Mouse (Mus musculus) forebrain, embryonic 12.5 days (tissue): ENCODE data around the gene Epha1. TPM values are rescaled to one million over a fixed set of nuclear protein-coding genes. Genes with fewer than 3 reads are reported as not detected.
A peak's percentile ranks its signal among the peaks of the same experiment; 100 is the strongest.

Experiments
- ATAC-seq: fragments of 200-750 bp; cut with Nextera tagmentation; 2 replicates; pipeline ENCODE4 v1.8.0; 2017; ENCODE audit warnings: moderate TSS enrichment; ENCODE audit not compliant: low FRiP score
- H3K27ac ChIP-seq: fragments of 300-500 bp; sonication (generic); 2 replicates; pipeline ENCODE4 v1.5.1; 2016; ENCODE audit warnings: mild to moderate bottlenecking
- H3K27me3 ChIP-seq: fragments of 300-500 bp; sonication (generic); 2 replicates; pipeline ENCODE4 v1.6.1; 2016; ENCODE audit warnings: mild to moderate bottlenecking
- H3K36me3 ChIP-seq: fragments of 300-500 bp; sonication (generic); replicated peaks from 2 replicates; pipeline ENCODE4 v1.6.1; 2016; ENCODE audit warnings: mild to moderate bottlenecking
- H3K4me1 ChIP-seq: fragments of 300-500 bp; sonication (generic); 2 replicates; pipeline ENCODE4 v1.6.1; 2016
- H3K4me2 ChIP-seq: fragments of 300-500 bp; sonication (generic); 2 replicates; pipeline ENCODE4 v1.6.1; 2016; ENCODE audit warnings: mild to moderate bottlenecking, moderate library complexity
- H3K4me3 ChIP-seq: fragments of 300-500 bp; sonication (generic); replicated peaks from 2 replicates; pipeline ENCODE4 v1.5.1; 2016; ENCODE audit warnings: mild to moderate bottlenecking
- H3K9ac ChIP-seq: fragments of 300-500 bp; sonication (generic); 2 replicates; pipeline ENCODE4 v1.6.1; 2016; ENCODE audit warnings: mild to moderate bottlenecking
- H3K9me3 ChIP-seq: fragments of 300-500 bp; sonication (generic); 2 replicates; pipeline ENCODE4 v1.6.1; 2016
- WGBS: fragments of 180-500 bp; shearing (Covaris S2); methylation state at CpG from one replicate; pipeline ENCODE4 v1.1.7; 2016; 5-methylcytosine and 5-hydroxymethylcytosine counted together
- polyA plus RNA-seq: library from polyadenylated mRNA; unstranded; fragments of >200 nt; fragmentation: Nextera tagmentation; extraction: Ambion mirVana; gene quantifications from 2 replicates; pipeline ENCODE4 v1.2.1, GENCODE M21; 2016

Epha1 gene
- polyA plus RNA-seq, 1 experiment from 2014 or later = 1.4 TPM

GRCm38 (mm10) chr6:42325268-42325609 lies 47.8 kb downstream of the Epha1 start:
- Histone ChIP-seq H3K4me2 (peak overlapping the region; percentile 91), H3K36me3 (no peaks in the 10 kb centered on the region; the same call in 1 of the 2 replicates), H3K4me1 (peaks cover 22% of the 10 kb centered on the region; the same call in 1 of the 2 replicates), H3K27ac (peak overlapping the region; percentile 91), H3K4me3 (peak overlapping the region; percentile 81), H3K9me3 (no peaks in the 10 kb centered on the region), H3K9ac (peak overlapping the region; percentile 82), H3K27me3 (no peaks in the 10 kb centered on the region)
- WGBS = under 1% methylated on average over 7 of the region's 7 CpGs
- no peak for ATAC-seq

GRCm38 (mm10) chr6:42324482-42325267 lies 48.4 kb downstream of the Epha1 start, which contains the start of gene Fam131b:
Gene Fam131b, minus strand, starts transcription at chr6:42324643.
- peak within 1 kb of the TSS; percentile 81 for H3K4me3 ChIP-seq
- H3K9ac ChIP-seq = peak within 1 kb of the TSS; percentile 82
- no peaks in the 10 kb centered on the region for H3K27me3 ChIP-seq
- H3K4me1 ChIP-seq = peaks cover 22% of the 10 kb centered on the region; the same call in 1 of the 2 replicates
- no peaks in the 10 kb centered on the region; the same call in 1 of the 2 replicates for H3K36me3 ChIP-seq
- H3K27ac ChIP-seq = peak within 1 kb of the TSS; percentile 91
- H3K4me2 ChIP-seq = peak within 1 kb of the TSS; percentile 91
- no peaks in the 10 kb centered on the region for H3K9me3 ChIP-seq
- WGBS = under 1% methylated on average over 32 of the region's 68 CpGs
- peak; percentile 91 for ATAC-seq

GRCm38 (mm10) chr6:42324067-42324481 lies 49.0 kb downstream of the Epha1 start:
- Histone ChIP-seq H3K27ac (peak overlapping the region; percentile 91), H3K4me3 (peak overlapping the region; percentile 81), H3K27me3 (no peaks in the 10 kb centered on the region), H3K9me3 (no peaks in the 10 kb centered on the region), H3K36me3 (no peaks in the 10 kb centered on the region; the same call in 1 of the 2 replicates), H3K9ac (peak overlapping the region; percentile 82), H3K4me1 (peaks cover 22% of the 10 kb centered on the region; the same call in 1 of the 2 replicates), H3K4me2 (peak overlapping the region; percentile 91)
- WGBS = under 1% methylated on average over 16 of the region's 32 CpGs
- peak; percentile 85 for ATAC-seq

GRCm38 (mm10) chr6:42323371-42324066 lies 49.5 kb downstream of the Epha1 start:
- Histone ChIP-seq H3K4me3 (peak overlapping the region; percentile 81), H3K9me3 (no peaks in the 10 kb centered on the region), H3K4me1 (peaks cover 22% of the 10 kb centered on the region; the same call in 1 of the 2 replicates), H3K27ac (peak overlapping the region; percentile 91), H3K9ac (peak overlapping the region; percentile 82), H3K36me3 (peaks cover 5% of the 10 kb centered on the region), H3K27me3 (no peaks in the 10 kb centered on the region), H3K4me2 (peak overlapping the region; percentile 91)
- peak; percentile 43 for ATAC-seq
- WGBS = under 1% methylated on average over 28 of the region's 28 CpGs

DNA sequence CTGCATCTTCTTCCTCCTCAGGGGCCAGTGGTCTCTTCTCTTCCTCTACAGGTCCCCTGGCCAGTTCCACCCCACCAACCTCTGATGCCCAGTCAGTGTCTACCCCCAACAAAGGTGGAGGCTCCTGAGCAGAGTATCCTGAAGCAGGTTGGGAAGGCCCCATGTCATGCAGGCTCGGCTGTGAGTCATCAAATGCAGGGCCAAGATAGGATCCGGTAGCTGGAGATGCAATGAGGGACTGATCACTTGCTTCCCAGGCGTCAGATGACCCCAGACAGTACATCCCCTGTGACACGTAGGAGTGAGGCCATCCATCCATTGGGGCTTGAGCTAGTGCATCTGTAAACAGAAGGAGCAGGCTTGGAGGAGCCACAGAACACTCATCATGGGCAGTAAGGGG lies 54.8 kb downstream of the Epha1 start:
- H3K4me2 ChIP-seq = no peak overlapping the region
- WGBS = 90% methylated on average over 4 of the region's 4 CpGs
- H3K9ac ChIP-seq = no peak overlapping the region
- no peak overlapping the region for H3K4me3 ChIP-seq
- ATAC-seq = no peak
- no peak overlapping the region for H3K27ac ChIP-seq
- peaks cover 14% of the 10 kb centered on the region; the same call in 1 of the 2 replicates for H3K4me1 ChIP-seq
- H3K9me3 ChIP-seq = no peaks in the 10 kb centered on the region
- H3K36me3 ChIP-seq = peaks cover 34% of the 10 kb centered on the region
- H3K27me3 ChIP-seq = no peaks in the 10 kb centered on the region

DNA sequence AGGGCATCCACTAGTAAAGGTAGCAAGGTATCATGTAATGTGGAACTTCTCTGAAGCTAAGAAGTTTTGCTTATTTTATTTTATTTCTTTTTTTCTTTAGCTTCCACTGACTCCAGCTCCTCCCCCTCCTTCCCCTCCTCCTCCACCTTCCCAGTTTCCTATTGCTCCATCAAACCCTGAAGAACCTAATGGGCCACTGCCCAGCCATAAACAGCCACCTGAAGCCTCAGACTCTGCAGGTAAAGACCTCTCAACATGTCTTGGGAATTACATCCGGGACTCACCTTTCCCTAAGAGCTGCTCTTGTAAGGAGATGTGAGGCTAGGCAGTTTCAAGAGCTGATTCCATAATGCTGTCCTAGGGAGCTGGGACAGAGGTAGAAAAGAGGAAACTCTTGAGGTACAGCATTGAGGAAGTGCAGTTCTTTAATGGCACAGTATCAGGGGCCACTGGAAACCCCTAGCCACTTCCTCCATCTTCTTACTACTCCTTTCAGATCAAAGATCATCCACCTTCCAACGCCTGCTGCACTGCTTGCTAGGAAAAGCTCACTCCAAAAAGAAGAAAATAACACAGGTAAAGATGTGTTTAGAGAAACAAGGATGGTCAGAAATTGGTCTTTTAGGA lies 62.5 kb downstream of the Epha1 start:
- no peak overlapping the region for H3K27ac ChIP-seq
- H3K36me3 ChIP-seq = peaks cover 78% of the 10 kb centered on the region
- H3K9me3 ChIP-seq = no peaks in the 10 kb centered on the region
- H3K4me2 ChIP-seq = no peak overlapping the region
- H3K4me1 ChIP-seq = no peaks in the 10 kb centered on the region
- 83% methylated on average over 2 of the region's 2 CpGs for WGBS
- H3K4me3 ChIP-seq = no peak overlapping the region
- no peak for ATAC-seq
- H3K27me3 ChIP-seq = no peaks in the 10 kb centered on the region
- H3K9ac ChIP-seq = no peak overlapping the region

DNA sequence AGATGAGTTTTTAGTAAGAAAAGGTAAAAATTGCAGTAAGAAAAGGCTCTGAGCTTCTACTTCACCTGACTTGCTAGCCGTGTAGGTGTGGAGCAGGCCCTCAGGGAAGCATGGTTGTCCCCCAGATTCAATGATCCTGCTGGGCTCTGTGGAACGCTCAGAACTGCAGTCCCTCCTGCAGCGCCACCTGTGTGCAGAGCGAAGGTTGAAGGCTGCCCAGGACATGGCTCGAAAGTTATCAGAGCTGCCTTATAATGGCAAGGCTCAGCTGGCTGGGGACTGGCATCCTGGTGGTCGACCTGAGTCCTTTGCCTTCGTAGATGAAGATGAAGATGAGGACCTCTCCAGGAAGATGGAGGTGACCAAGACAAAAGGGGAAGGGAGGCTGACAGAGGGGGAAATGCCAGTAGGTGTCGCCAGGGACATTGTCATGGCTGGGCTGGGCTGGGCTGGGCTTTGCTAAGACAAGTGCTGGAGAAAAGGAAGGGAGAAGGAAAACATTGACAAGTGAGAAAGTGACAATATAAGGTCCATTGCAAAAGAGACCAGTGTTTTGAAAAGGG lies 63.2 kb downstream of the Epha1 start:
- 45% methylated on average over 8 of the region's 8 CpGs for whole genome bisulfite sequencing
- no peak for ATAC-seq
- peaks cover 85% of the 10 kb centered on the region for H3K36me3 ChIP-seq

More for the DNA sequence above, 63.2 kb downstream of the Epha1 start:
- Histone ChIP-seq H3K4me3 (no peak overlapping the region), H3K4me1 (no peaks in the 10 kb centered on the region), H3K9me3 (no peaks in the 10 kb centered on the region), H3K9ac (no peak overlapping the region), H3K27ac (no peak overlapping the region), H3K27me3 (no peaks in the 10 kb centered on the region), H3K4me2 (no peak overlapping the region)

Other genes with a start within 250 kb of the Epha1 start
- not detected in 2 replicates for gene Tas2r139, start 232.3 kb downstream of the Epha1 start, polyA plus RNA-seq
- gene Tas2r144, start 157.9 kb downstream of the Epha1 start, polyA plus RNA-seq = not detected in 2 replicates
- 11.8 and 12.8 TPM in 2 replicates for gene Gstk1, start 127.3 kb downstream of the Epha1 start, polyA plus RNA-seq
- gene Tmem139, start 111.3 kb downstream of the Epha1 start, polyA plus RNA-seq = 0.17 TPM in 1 of 2 replicates, not detected in the other
- 74.0 and 79.8 TPM in 2 replicates for gene Casp2, start 108.3 kb downstream of the Epha1 start, polyA plus RNA-seq
- 1.7 and 2.2 TPM in 2 replicates for gene Clcn1, start 86.6 kb downstream of the Epha1 start, polyA plus RNA-seq
- gene Fam131b, start 48.6 kb downstream of the Epha1 start, polyA plus RNA-seq = 3.6 and 4.7 TPM in 2 replicates
- gene Zyx, start 23.6 kb downstream of the Epha1 start, polyA plus RNA-seq = 66.6 and 71.1 TPM in 2 replicates
- gene Tas2r143, start 27.0 kb upstream of the Epha1 start, polyA plus RNA-seq = not detected in 2 replicates
- not detected in 2 replicates for gene Tas2r135, start 32.2 kb upstream of the Epha1 start, polyA plus RNA-seq
- not detected in 2 replicates for gene Tas2r126, start 61.3 kb upstream of the Epha1 start, polyA plus RNA-seq
- gene Olfr458, start 91.9 kb upstream of the Epha1 start, polyA plus RNA-seq = not detected in 2 replicates
- 0.08 TPM in 1 of 2 replicates, not detected in the other for gene Olfr457, start 103.1 kb upstream of the Epha1 start, polyA plus RNA-seq
- not detected in 2 replicates for gene Olfr456, start 113.9 kb upstream of the Epha1 start, polyA plus RNA-seq
- not detected in 2 replicates for gene Olfr455, start 174.3 kb upstream of the Epha1 start, polyA plus RNA-seq
- gene Tcaf3, start 224.4 kb upstream of the Epha1 start, polyA plus RNA-seq = not detected in 2 replicates